Mouse (Mus musculus) frontal cortex, adult (tissue): ENCODE measurements around the gene Cacna1d.

ENCODE experiments used
- ATAC-seq: cut with Nextera tagmentation; 2 replicates; pipeline ENCODE4 v1.9.2; 2017; ENCODE audit warnings: mild to moderate bottlenecking, moderate library complexity, mixed read lengths; ENCODE audit not compliant: low TSS enrichment

Cacna1d gene

GRCm38 (mm10) chr14:30491342-30491741 lies at the start of gene Cacna1d:
Gene Cacna1d (minus strand): TSS chr14:30491455.
- no peak for ATAC-seq

- ATAC-seq, result no peak
Observed at GRCm38 (mm10) chr14:30533780-30534450, 42.7 kb upstream of the Cacna1d start.

GRCm38 (mm10) chr14:30531896-30532295 lies 40.6 kb upstream of the Cacna1d start:
- peak; percentile 27; the same call in 1 of the 2 replicates for ATAC-seq

- no peak for ATAC-seq
Observed at GRCm38 (mm10) chr14:30531431-30531830, 40.2 kb upstream of the Cacna1d start.

GRCm38 (mm10) chr14:30530726-30531269 lies 39.5 kb upstream of the Cacna1d start:
- ATAC-seq, result no peak

GRCm38 (mm10) chr14:30529454-30529853 lies 38.2 kb upstream of the Cacna1d start:
- ATAC-seq, result no peak

- no peak for ATAC-seq
Observed at GRCm38 (mm10) chr14:30528961-30529360, 37.7 kb upstream of the Cacna1d start.

GRCm38 (mm10) chr14:30528392-30528791 lies 37.1 kb upstream of the Cacna1d start:
- no peak for ATAC-seq

GRCm38 (mm10) chr14:30523356-30523755 lies 32.1 kb upstream of the Cacna1d start:
- ATAC-seq, result peak; percentile 88

GRCm38 (mm10) chr14:30519323-30519722 lies 28.1 kb upstream of the Cacna1d start:
- no peak for ATAC-seq

GRCm38 (mm10) chr14:30515931-30516723 lies 24.9 kb upstream of the Cacna1d start:
- ATAC-seq, result peak; percentile 66; the same call in 1 of the 2 replicates

GRCm38 (mm10) chr14:30512896-30513295 lies 21.6 kb upstream of the Cacna1d start:
- ATAC-seq, result no peak

- no peak for ATAC-seq
Observed at GRCm38 (mm10) chr14:30510214-30510763, 19.0 kb upstream of the Cacna1d start.

GRCm38 (mm10) chr14:30504990-30505389 lies 13.7 kb upstream of the Cacna1d start:
- ATAC-seq, result peak; percentile 88

- ATAC-seq, result no peak
Observed at GRCm38 (mm10) chr14:30498202-30498601, 6.9 kb upstream of the Cacna1d start.

GRCm38 (mm10) chr14:30494998-30495397 lies 3.7 kb upstream of the Cacna1d start:
- no peak for ATAC-seq

- ATAC-seq, result no peak
Observed at GRCm38 (mm10) chr14:30493276-30493675, 2.0 kb upstream of the Cacna1d start.

- ATAC-seq, result peak; percentile 99
Observed at GRCm38 (mm10) chr14:30479361-30479948, 11.8 kb downstream of the Cacna1d start, which contains the start of gene Dcp1a. Gene Dcp1a (plus strand): TSS chr14:30479535.

GRCm38 (mm10) chr14:30474416-30474815 lies 16.8 kb downstream of the Cacna1d start:
- ATAC-seq, result no peak

- ATAC-seq, result no peak
Observed at GRCm38 (mm10) chr14:30473605-30474004, 17.6 kb downstream of the Cacna1d start.

GRCm38 (mm10) chr14:30463312-30463711 lies 27.9 kb downstream of the Cacna1d start:
- ATAC-seq, result peak; percentile 70
